Mouse (Mus musculus): ENCODE measurements around the gene Uvrag.

The Uvrag gene

DNA sequence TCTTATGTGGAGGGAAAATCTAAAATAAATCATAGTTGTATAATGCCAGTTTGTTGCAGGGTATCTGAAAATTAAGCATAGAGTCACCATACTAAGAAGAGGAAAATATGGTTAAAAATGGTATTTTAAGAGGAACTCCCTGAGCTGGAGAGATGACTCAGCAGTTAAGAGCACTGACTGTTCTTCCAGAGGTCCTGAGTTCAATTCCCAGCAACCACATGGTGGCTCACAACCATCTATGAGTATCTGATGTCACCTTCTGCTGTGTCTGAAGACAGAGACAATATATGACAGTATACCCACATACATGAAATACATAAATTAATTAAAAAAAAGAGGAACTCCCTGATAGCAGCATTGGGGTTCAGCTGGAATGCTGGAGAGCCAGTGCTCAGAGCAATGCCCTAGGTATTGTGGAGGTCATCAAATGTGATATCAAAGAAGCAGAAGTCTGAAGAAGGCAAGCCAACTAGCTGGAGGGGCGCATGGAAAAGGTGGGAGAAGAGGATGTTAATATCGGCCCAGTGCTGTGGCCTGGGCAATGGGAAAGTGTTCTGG lies 149.7 kb downstream of the Uvrag start:
- H3K27me3 ChIP-seq (ENCODE audit: insufficient read depth, low read length) = no peaks in the 10 kb centered on the region
- TF ChIP-seq POU5F1 (IDR thresholded peaks at IDR 0.05; ENCODE audit: borderline replicate concordance, low read length) (no peak), CTCF (conservative IDR thresholded peaks at IDR 0.05; ENCODE audit: low read length) (no peak), NANOG (IDR thresholded peaks at IDR 0.05; ENCODE audit: borderline replicate concordance, low read length) (no peak)
- peaks cover 11% of the 10 kb centered on the region; the same call in 1 of the 2 replicates for H3K36me3 ChIP-seq (ENCODE audit: insufficient read depth, low read length)
- no peak overlapping the region for H3K4me3 ChIP-seq (replicated peaks; ENCODE audit: low read length)
- no peaks in the 10 kb centered on the region; the same call in 1 of the 2 replicates for H3K9me3 ChIP-seq (ENCODE audit: low read length)
- peaks cover 7% of the 10 kb centered on the region; the same call in 1 of the 2 replicates for H3K4me1 ChIP-seq (replicated peaks; ENCODE audit: low read depth, low read length)

DNA sequence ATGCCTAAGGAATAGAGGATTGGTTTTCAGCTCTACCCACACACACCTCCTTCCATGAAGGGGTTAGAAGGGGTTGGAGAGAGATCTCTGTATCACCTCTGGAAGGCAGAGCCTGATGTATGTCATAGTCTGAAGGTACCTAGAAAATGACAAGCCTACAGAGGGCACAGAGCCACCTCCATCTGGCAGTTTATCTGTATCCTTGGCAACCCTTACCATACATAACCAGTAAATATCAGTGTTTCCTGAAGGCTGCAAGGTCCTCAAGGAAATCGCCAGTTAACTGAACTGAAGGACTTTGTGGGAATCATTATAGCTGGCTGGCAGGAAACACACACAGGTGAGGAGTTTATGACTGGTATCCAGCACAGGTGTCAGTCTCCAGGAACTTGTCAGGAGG lies 150.4 kb downstream of the Uvrag start:
- TF ChIP-seq CTCF (conservative IDR thresholded peaks at IDR 0.05; ENCODE audit: low read length) (no peak), POU5F1 (IDR thresholded peaks at IDR 0.05; ENCODE audit: borderline replicate concordance, low read length) (no peak), NANOG (IDR thresholded peaks at IDR 0.05; ENCODE audit: borderline replicate concordance, low read length) (no peak)
- no peaks in the 10 kb centered on the region for H3K27me3 ChIP-seq (ENCODE audit: insufficient read depth, low read length)
- peaks cover 10% of the 10 kb centered on the region; the same call in 1 of the 2 replicates for H3K4me1 ChIP-seq (replicated peaks; ENCODE audit: low read depth, low read length)
- H3K9me3 ChIP-seq (ENCODE audit: low read length) = no peaks in the 10 kb centered on the region; the same call in 1 of the 2 replicates
- no peak overlapping the region for H3K4me3 ChIP-seq (replicated peaks; ENCODE audit: low read length)
- H3K36me3 ChIP-seq (ENCODE audit: insufficient read depth, low read length) = peaks cover 11% of the 10 kb centered on the region; the same call in 1 of the 2 replicates

DNA sequence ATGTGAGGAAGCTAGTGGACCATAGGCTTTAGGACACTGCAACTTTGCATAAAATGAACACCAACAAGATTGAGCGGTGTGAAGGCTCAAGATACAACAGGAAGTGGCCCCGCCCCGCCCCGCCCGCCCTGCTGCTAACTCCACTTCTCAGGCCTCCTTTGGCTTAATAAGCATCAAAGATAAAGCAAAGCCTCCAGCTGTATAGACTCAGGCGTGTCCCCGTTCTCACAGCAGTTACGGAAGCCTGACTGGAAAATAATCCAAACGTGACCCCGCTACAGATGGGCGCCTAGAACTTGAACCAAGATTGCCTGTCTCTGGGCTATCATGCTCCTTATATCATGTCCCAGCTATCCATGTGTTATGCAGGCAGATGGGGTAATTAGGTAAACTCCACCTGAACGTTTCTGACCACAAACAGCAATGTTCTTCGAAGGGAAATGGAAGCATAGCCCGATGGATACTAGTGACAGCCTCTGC lies 153.9 kb downstream of the Uvrag start:
- Histone ChIP-seq H3K27me3 (ENCODE audit: insufficient read depth, low read length) (no peaks in the 10 kb centered on the region), H3K9me3 (ENCODE audit: low read length) (no peaks in the 10 kb centered on the region; the same call in 1 of the 2 replicates), H3K36me3 (ENCODE audit: insufficient read depth, low read length) (peaks cover 11% of the 10 kb centered on the region; the same call in 1 of the 2 replicates), H3K4me3 (replicated peaks; ENCODE audit: low read length) (no peak overlapping the region), H3K4me1 (replicated peaks; ENCODE audit: low read depth, low read length) (peaks cover 10% of the 10 kb centered on the region; the same call in 1 of the 2 replicates)
- no peak for TF ChIP-seq NANOG (IDR thresholded peaks at IDR 0.05; ENCODE audit: borderline replicate concordance, low read length)
- TF ChIP-seq POU5F1 (IDR thresholded peaks at IDR 0.05; ENCODE audit: borderline replicate concordance, low read length) = no peak
- no peak for TF ChIP-seq CTCF (conservative IDR thresholded peaks at IDR 0.05; ENCODE audit: low read length)

DNA sequence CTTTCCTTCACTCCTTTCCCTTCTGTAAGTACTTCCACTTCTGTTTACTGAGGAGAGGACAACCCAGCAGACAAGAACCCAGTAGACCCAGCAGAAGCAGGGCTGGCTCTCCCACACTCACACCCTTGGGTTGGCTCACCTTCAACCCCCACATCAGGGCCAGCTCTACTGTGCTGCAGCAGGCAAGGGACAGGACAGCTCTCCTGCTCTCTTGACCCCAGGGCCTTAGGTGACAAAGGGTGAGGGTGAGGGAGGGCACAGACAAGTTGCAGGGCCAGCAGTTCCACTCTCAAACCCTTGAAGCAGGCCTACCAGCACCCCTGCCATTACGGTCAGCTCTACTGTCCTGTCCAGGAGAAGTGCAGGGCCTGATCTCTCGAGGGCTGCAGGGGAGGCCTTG lies 155.0 kb downstream of the Uvrag start:
- Histone ChIP-seq H3K9me3 (ENCODE audit: low read length) (no peaks in the 10 kb centered on the region; the same call in 1 of the 2 replicates), H3K4me3 (replicated peaks; ENCODE audit: low read length) (no peak overlapping the region), H3K36me3 (ENCODE audit: insufficient read depth, low read length) (peaks cover 7% of the 10 kb centered on the region; the same call in 1 of the 2 replicates), H3K4me1 (replicated peaks; ENCODE audit: low read depth, low read length) (peaks cover 10% of the 10 kb centered on the region; the same call in 1 of the 2 replicates), H3K27me3 (ENCODE audit: insufficient read depth, low read length) (no peaks in the 10 kb centered on the region)
- TF ChIP-seq CTCF (conservative IDR thresholded peaks at IDR 0.05; ENCODE audit: low read length) (no peak), NANOG (IDR thresholded peaks at IDR 0.05; ENCODE audit: borderline replicate concordance, low read length) (no peak), POU5F1 (IDR thresholded peaks at IDR 0.05; ENCODE audit: borderline replicate concordance, low read length) (no peak)

DNA sequence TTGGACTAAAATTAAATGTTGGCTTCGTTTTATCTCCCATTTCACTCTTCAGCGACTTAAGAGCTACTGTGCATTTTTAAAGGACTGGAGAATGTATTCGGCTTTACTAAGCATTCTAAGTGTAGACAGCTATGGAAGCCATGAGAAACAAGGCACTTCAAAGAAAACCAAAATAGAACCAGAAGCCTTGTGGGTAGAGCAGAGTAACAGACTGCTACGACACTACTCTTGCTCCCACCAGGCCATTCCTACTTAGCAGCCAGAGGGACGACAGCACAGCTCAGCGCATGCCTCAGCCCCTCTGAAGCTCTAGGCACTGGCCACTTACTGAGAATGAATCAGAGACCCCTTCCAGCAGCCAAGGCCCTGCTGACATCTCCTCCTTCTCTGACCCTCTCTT lies 155.5 kb downstream of the Uvrag start:
- TF ChIP-seq POU5F1 (IDR thresholded peaks at IDR 0.05; ENCODE audit: borderline replicate concordance, low read length) (no peak), NANOG (IDR thresholded peaks at IDR 0.05; ENCODE audit: borderline replicate concordance, low read length) (no peak), CTCF (conservative IDR thresholded peaks at IDR 0.05; ENCODE audit: low read length) (no peak)
- Histone ChIP-seq H3K36me3 (ENCODE audit: insufficient read depth, low read length) (0 out of 2 replicates have a peak, but pooled peaks cover 2% of the 10 kb centered on the region), H3K27me3 (ENCODE audit: insufficient read depth, low read length) (no peaks in the 10 kb centered on the region), H3K9me3 (ENCODE audit: low read length) (no peaks in the 10 kb centered on the region; the same call in 1 of the 2 replicates), H3K4me3 (replicated peaks; ENCODE audit: low read length) (no peak overlapping the region), H3K4me1 (replicated peaks; ENCODE audit: low read depth, low read length) (peaks cover 10% of the 10 kb centered on the region; the same call in 1 of the 2 replicates)

DNA sequence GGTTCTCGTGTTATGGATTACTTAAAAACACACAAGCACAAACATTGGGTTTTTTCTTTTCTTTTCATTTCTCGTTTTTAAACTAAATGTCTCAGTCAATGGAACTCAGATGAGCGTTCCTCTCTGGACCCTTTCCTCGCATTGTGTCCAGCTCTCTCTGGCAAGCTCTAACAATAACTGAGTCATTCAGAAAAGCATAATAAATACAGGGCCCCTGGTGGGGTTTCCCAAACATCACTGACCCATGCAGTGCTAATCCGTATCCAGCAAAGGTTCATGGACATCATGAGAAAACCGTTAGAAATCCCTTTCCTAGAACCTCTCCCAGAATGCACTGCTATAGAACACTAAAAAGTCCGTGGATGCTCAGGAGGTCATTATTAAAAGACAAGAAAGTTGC lies 156.6 kb downstream of the Uvrag start:
- no peak for TF ChIP-seq POU5F1 (IDR thresholded peaks at IDR 0.05; ENCODE audit: borderline replicate concordance, low read length)
- no peak for TF ChIP-seq CTCF (conservative IDR thresholded peaks at IDR 0.05; ENCODE audit: low read length)
- no peak for TF ChIP-seq NANOG (IDR thresholded peaks at IDR 0.05; ENCODE audit: borderline replicate concordance, low read length)
- Histone ChIP-seq H3K36me3 (ENCODE audit: insufficient read depth, low read length) (peaks cover 4% of the 10 kb centered on the region; the same call in 1 of the 2 replicates), H3K4me3 (replicated peaks; ENCODE audit: low read length) (no peak overlapping the region), H3K4me1 (replicated peaks; ENCODE audit: low read depth, low read length) (peaks cover 10% of the 10 kb centered on the region; the same call in 1 of the 2 replicates), H3K9me3 (ENCODE audit: low read length) (no peaks in the 10 kb centered on the region; the same call in 1 of the 2 replicates), H3K27me3 (ENCODE audit: insufficient read depth, low read length) (no peaks in the 10 kb centered on the region)

DNA sequence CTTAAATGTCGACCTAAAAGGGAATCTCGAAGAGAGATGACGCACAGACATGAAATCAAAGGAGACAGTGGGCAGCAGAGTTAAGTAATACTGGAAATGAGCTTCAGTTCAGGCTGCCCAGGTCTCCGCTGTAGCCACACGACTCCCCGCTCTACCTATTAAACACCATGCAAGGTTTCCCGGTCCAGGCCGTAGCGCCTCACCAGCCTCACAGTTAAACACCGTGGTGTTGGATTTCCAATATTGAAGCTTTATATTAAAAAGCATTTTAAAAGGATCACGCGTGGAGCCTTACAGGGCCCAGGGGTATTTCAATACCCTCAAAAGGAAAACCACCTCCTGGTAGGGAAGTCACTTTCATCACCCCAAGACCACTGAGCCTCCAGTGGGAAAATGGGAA lies 157.9 kb downstream of the Uvrag start:
- Histone ChIP-seq H3K36me3 (ENCODE audit: insufficient read depth, low read length) (peaks cover 6% of the 10 kb centered on the region; the same call in 1 of the 2 replicates), H3K4me3 (replicated peaks; ENCODE audit: low read length) (no peak overlapping the region), H3K27me3 (ENCODE audit: insufficient read depth, low read length) (no peaks in the 10 kb centered on the region), H3K4me1 (replicated peaks; ENCODE audit: low read depth, low read length) (peaks cover 10% of the 10 kb centered on the region; the same call in 1 of the 2 replicates), H3K9me3 (ENCODE audit: low read length) (no peaks in the 10 kb centered on the region; the same call in 1 of the 2 replicates)
- TF ChIP-seq NANOG (IDR thresholded peaks at IDR 0.05; ENCODE audit: borderline replicate concordance, low read length) = no peak
- no peak for TF ChIP-seq POU5F1 (IDR thresholded peaks at IDR 0.05; ENCODE audit: borderline replicate concordance, low read length)
- TF ChIP-seq CTCF (conservative IDR thresholded peaks at IDR 0.05; ENCODE audit: low read length) = no peak

DNA sequence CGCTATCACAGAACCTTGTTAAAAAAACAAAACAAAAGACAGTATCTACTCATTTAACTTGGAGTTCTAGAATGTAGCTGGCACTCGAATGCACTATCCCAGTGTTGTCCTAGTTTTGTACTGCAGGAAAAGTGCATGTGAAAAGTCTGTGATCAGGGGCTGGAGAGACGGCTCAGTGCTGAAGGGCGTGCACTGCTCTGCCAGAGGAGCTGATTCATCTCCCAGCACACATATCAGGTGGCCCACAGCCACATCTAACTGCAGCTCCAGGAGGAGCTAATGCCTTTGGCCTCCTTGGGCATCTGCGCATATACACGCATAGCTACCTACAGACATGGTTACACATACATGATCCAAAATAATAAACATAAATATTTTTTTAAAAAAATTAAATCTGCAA lies 159.5 kb downstream of the Uvrag start:
- Histone ChIP-seq H3K27me3 (ENCODE audit: insufficient read depth, low read length) (no peaks in the 10 kb centered on the region), H3K36me3 (ENCODE audit: insufficient read depth, low read length) (peaks cover 6% of the 10 kb centered on the region; the same call in 1 of the 2 replicates), H3K4me1 (replicated peaks; ENCODE audit: low read depth, low read length) (peaks cover 5% of the 10 kb centered on the region; the same call in 1 of the 2 replicates), H3K4me3 (replicated peaks; ENCODE audit: low read length) (no peak overlapping the region), H3K9me3 (ENCODE audit: low read length) (no peaks in the 10 kb centered on the region)
- TF ChIP-seq NANOG (IDR thresholded peaks at IDR 0.05; ENCODE audit: borderline replicate concordance, low read length) (no peak), POU5F1 (IDR thresholded peaks at IDR 0.05; ENCODE audit: borderline replicate concordance, low read length) (no peak), CTCF (conservative IDR thresholded peaks at IDR 0.05; ENCODE audit: low read length) (no peak)
